Mouse (Mus musculus) forebrain, embryonic 16.5 days (tissue): ENCODE results near the gene Usp42. TPM values are rescaled to one million over a fixed set of nuclear protein-coding genes. Genes with fewer than 3 reads are reported as not detected.

Experiments used
- ATAC-seq: fragments of 200-750 bp; cut with Nextera tagmentation; 2 replicates; pipeline ENCODE4 v1.8.0; 2017; ENCODE audit warnings: mild to moderate bottlenecking, moderate library complexity
- H3K27ac ChIP-seq: fragments of 300-500 bp; sonication (generic); 2 replicates; pipeline ENCODE4 v1.5.1; 2014; ENCODE audit warnings: low read length, control low read depth
- H3K27me3 ChIP-seq: fragments of 300-500 bp; sonication (generic); replicated peaks from 2 replicates; pipeline ENCODE4 v1.6.1; 2014; ENCODE audit warnings: low read length; ENCODE audit not compliant: control insufficient read depth, insufficient read depth
- H3K36me3 ChIP-seq: fragments of 300-500 bp; sonication (generic); 2 replicates; pipeline ENCODE4 v1.6.1; 2014; ENCODE audit not compliant: control insufficient read depth, insufficient read depth
- H3K4me1 ChIP-seq: fragments of 300-500 bp; sonication (generic); replicated peaks from 2 replicates; pipeline ENCODE4 v1.6.1; 2014; ENCODE audit warnings: low read length; ENCODE audit not compliant: control insufficient read depth, insufficient read depth
- H3K4me2 ChIP-seq: fragments of 300-500 bp; sonication (generic); 2 replicates; pipeline ENCODE4 v1.6.1; 2014; ENCODE audit warnings: mild to moderate bottlenecking, low read length, control low read depth
- H3K4me3 ChIP-seq: fragments of 300-500 bp; sonication (generic); replicated peaks from 2 replicates; pipeline ENCODE4 v1.5.1; 2014; ENCODE audit warnings: mild to moderate bottlenecking, low read length, control low read depth
- H3K9ac ChIP-seq: fragments of 300-500 bp; sonication (generic); replicated peaks from 2 replicates; pipeline ENCODE4 v1.6.1; 2014; ENCODE audit warnings: low read depth, low read length, control low read depth
- H3K9me3 ChIP-seq: fragments of 300-500 bp; sonication (generic); 2 replicates; pipeline ENCODE4 v1.6.1; 2016; ENCODE audit warnings: low read length; ENCODE audit not compliant: control insufficient read depth
- WGBS: fragments of 180-500 bp; shearing (Covaris S2); extraction: QIAGEN DNeasy Blood & Tissue Kit; methylation state at CpG from one replicate; pipeline ENCODE4 v1.1.7; 2014; 5-methylcytosine and 5-hydroxymethylcytosine counted together
- polyA plus RNA-seq: library from polyadenylated mRNA; unstranded; fragments of >200 nt; fragmentation: Nextera tagmentation; extraction: Ambion mirVana; gene quantifications from 2 replicates; pipeline ENCODE4 v1.2.1, GENCODE M21; 2015

Usp42 gene
- polyA plus RNA-seq, 1 experiment from 2014 or later: 28.5 TPM

DNA sequence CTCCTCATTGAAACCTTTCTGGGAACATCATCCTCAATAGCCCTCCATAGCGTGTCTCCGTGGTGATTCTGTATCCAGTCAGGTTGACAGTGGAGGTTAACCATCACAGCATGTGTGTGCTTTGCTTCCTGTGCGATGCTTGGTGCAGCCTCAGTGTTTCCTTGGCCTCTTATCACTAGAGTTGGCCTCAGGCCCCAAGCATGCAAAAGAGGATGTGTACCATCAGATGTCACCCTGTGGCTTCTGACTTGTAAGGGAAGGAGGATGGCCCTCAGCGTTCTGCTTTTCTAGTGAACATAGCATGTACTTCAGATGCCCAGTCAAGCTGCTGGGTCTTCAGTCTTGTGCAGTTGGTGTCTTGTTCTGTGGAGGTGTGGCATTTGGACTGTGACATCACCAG is 33.6 kb downstream of the Usp42 start:
- ATAC-seq: no peak
- no peak overlapping the region for H3K27ac ChIP-seq
- no peak overlapping the region for H3K9ac ChIP-seq
- no peaks in the 10 kb centered on the region for H3K4me1 ChIP-seq
- no peaks in the 10 kb centered on the region; the same call in 1 of the 2 replicates for H3K36me3 ChIP-seq
- WGBS: 95% methylated on average over 4 of the region's 4 CpGs
- no peak overlapping the region for H3K4me3 ChIP-seq
- H3K9me3 ChIP-seq: no peaks in the 10 kb centered on the region
- H3K4me2 ChIP-seq: no peak overlapping the region
- H3K27me3 ChIP-seq: no peaks in the 10 kb centered on the region

DNA sequence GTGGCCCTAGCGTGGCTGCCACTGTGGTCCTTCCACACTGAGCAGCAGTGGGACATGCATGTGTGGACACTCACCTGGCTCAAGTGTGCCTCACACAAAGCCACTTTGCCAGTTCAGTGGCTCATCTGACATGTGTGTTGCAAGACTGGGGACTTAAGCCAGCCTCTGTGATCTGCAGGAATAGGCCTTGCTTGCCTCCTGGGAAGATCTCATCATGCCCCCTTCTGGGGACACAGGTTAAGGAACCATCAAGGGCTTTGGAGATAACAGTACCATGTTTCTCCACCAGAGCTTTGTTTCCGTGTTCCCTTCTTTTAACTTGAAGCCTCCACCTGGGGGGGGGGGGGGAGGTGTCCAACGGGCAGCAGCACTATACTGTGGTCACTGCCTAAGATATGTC is 35.8 kb downstream of the Usp42 start:
- WGBS: 65% methylated on average over 3 of the region's 3 CpGs
- ATAC-seq: no peak
- H3K27ac ChIP-seq: no peak overlapping the region

DNA sequence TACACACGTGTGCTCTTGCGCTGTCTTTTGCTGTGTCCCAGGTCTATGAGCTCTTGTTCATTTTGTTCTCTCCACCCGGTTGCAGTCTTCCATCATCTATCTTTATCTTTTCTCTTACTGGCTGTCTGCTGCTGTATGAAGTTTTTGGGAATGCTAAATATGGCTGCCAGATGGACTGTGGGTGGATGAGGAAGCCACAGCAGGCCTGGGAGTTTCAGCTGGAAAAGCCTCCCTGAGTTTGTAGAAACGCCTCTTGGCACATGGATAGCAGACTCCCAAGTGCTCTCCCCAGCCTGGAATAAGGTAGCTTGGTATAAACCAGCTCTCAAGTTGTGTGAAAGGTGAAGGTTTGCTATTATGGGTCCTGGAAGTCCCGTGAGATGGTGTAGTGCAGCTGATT is 41.2 kb downstream of the Usp42 start:
- no peak for ATAC-seq
- H3K36me3 ChIP-seq: peaks cover 7% of the 10 kb centered on the region; the same call in 1 of the 2 replicates
- H3K4me3 ChIP-seq: no peak overlapping the region
- no peaks in the 10 kb centered on the region for H3K27me3 ChIP-seq
- H3K4me1 ChIP-seq: no peaks in the 10 kb centered on the region
- H3K9me3 ChIP-seq: no peaks in the 10 kb centered on the region
- WGBS: 91% methylated on average over 5 of the region's 5 CpGs
- no peak overlapping the region for H3K27ac ChIP-seq
- no peak overlapping the region for H3K9ac ChIP-seq
- no peak overlapping the region for H3K4me2 ChIP-seq

More for the DNA sequence above, 35.8 kb downstream of the Usp42 start:
- H3K4me2 ChIP-seq: no peak overlapping the region
- H3K9ac ChIP-seq: no peak overlapping the region
- no peaks in the 10 kb centered on the region; the same call in 1 of the 2 replicates for H3K36me3 ChIP-seq
- H3K4me1 ChIP-seq: no peaks in the 10 kb centered on the region
- no peaks in the 10 kb centered on the region for H3K9me3 ChIP-seq
- H3K27me3 ChIP-seq: no peaks in the 10 kb centered on the region
- no peak overlapping the region for H3K4me3 ChIP-seq

DNA sequence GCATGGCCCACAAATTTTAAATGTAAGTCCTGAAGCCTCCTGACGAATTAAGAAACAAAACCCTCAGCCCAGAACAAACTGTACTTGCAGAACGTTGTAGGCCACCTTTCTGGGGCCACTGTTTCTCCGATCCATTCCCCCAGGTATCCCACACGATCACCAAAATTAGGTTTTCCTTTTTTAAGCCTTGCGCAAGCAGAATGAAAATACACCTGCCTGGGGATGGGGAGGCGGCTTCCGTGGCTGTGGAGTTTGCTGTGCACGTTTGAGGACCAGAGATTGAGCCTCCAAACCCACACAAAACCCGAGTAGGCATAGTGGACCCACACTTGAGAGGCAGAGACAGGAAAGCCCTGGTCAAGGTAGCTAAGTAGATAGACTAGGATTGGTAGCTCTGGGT is 41.7 kb downstream of the Usp42 start:
- Histone ChIP-seq H3K4me1 (no peaks in the 10 kb centered on the region), H3K36me3 (peaks cover 7% of the 10 kb centered on the region; the same call in 1 of the 2 replicates), H3K27ac (no peak overlapping the region), H3K4me2 (no peak overlapping the region), H3K4me3 (no peak overlapping the region), H3K9me3 (no peaks in the 10 kb centered on the region), H3K27me3 (no peaks in the 10 kb centered on the region), H3K9ac (no peak overlapping the region)
- WGBS: 92% methylated on average over 9 of the region's 9 CpGs
- ATAC-seq: no peak

DNA sequence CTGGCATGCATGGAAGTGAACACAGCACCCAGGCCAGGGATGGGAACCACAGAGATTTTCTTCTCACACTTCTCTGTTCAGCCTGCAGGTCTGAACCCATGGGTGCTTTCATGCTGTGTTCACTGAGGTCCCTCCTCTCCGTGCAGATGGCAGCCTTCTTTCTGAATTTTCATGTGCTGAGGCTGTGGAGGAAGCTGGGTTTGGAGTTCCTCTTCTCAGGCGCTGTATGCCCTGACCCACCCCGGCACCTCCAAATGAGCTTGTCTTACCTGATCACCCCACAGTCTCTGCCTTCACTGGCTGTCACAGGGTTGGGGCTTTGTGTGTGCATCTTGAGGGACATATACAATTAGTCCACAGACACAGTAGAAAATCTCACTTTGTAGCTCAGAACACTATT is 44.5 kb downstream of the Usp42 start:
- Histone ChIP-seq H3K9me3 (no peaks in the 10 kb centered on the region), H3K36me3 (peaks cover 7% of the 10 kb centered on the region; the same call in 1 of the 2 replicates), H3K9ac (no peak overlapping the region), H3K4me1 (no peaks in the 10 kb centered on the region), H3K27me3 (no peaks in the 10 kb centered on the region), H3K4me3 (no peak overlapping the region), H3K27ac (no peak overlapping the region), H3K4me2 (no peak overlapping the region)
- 98% methylated on average over 3 of the region's 3 CpGs for WGBS
- no peak for ATAC-seq

DNA sequence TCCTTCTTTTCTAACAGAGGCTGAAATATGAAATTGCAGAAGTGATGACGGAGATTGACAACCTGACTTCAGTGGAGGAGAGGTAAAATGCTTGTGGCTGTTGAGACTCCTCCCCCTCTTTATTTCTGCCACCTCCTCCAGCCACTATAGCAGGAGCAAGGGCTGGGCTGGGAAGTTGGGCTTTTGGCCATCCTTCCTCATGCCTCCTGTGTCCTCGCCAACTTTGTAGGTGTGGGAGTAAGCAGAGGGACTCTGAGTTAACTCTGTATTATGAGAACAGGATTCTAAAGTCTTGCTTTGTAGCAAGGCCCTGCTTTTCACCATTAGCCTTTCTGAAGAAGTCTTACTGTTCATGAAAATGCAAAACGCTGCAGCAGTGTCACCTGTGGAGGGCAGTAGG is 45.6 kb downstream of the Usp42 start:
- Histone ChIP-seq H3K4me1 (no peaks in the 10 kb centered on the region), H3K4me2 (no peak overlapping the region), H3K36me3 (peaks cover 7% of the 10 kb centered on the region; the same call in 1 of the 2 replicates), H3K4me3 (no peak overlapping the region), H3K9me3 (no peaks in the 10 kb centered on the region), H3K9ac (no peak overlapping the region), H3K27me3 (no peaks in the 10 kb centered on the region), H3K27ac (no peak overlapping the region)
- ATAC-seq: no peak
- WGBS: 97% methylated on average over 3 of the region's 3 CpGs

DNA sequence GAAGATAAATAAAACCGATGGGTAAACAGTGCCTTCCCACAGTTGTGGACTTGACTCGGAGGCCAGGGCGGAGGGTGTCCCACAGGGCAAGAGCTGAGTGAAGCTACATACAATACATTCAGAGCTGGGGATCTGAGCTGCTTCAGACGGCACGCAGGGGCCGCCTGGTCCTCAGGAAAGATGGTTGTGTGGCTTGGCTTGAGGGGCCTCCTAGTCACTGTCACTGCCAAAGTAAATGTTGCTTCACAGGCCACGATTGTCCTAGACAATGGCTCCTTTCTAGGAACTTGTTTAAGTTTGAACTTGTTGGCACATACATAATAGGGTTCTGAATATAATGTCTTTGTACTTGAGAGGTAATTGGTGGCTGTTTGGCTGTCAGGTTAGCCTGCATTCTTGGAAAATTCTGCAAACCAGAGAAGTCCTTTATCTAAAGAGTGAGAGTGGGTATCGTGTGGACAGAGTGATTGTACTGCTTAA is 47.1 kb downstream of the Usp42 start:
- 43% methylated on average over 8 of the region's 8 CpGs for WGBS
- ATAC-seq: no peak
- H3K4me2 ChIP-seq: no peak overlapping the region
- H3K27me3 ChIP-seq: no peaks in the 10 kb centered on the region
- no peak overlapping the region for H3K4me3 ChIP-seq
- H3K9me3 ChIP-seq: no peaks in the 10 kb centered on the region
- no peaks in the 10 kb centered on the region for H3K4me1 ChIP-seq
- no peak overlapping the region for H3K27ac ChIP-seq
- H3K36me3 ChIP-seq: peaks cover 7% of the 10 kb centered on the region; the same call in 1 of the 2 replicates
- H3K9ac ChIP-seq: no peak overlapping the region

DNA sequence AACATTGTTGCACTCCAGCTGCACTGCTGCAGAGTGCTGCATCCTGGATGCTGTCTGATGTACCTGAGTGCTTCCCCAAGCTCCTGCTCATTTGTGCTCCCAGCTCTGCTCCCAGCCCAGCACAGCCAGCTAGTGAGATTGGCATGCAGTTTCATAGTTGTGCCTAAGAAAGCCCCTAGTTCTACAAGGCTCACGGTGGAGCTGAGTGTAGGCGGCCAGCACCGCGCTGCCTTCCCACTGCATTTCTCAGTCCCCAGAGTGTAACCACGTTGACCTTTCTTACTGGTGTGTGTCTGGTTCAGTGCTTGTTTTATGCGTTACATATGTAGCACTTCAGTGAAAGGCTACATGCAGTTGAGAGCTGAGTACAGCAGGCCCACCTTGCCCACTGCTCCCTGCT is 48.4 kb downstream of the Usp42 start:
- Histone ChIP-seq H3K9ac (no peak overlapping the region), H3K9me3 (no peaks in the 10 kb centered on the region), H3K4me2 (no peak overlapping the region), H3K36me3 (peaks cover 7% of the 10 kb centered on the region; the same call in 1 of the 2 replicates), H3K4me3 (no peak overlapping the region), H3K4me1 (no peaks in the 10 kb centered on the region), H3K27ac (no peak overlapping the region), H3K27me3 (no peaks in the 10 kb centered on the region)
- ATAC-seq: no peak
- WGBS: 82% methylated on average over 6 of the region's 6 CpGs

DNA sequence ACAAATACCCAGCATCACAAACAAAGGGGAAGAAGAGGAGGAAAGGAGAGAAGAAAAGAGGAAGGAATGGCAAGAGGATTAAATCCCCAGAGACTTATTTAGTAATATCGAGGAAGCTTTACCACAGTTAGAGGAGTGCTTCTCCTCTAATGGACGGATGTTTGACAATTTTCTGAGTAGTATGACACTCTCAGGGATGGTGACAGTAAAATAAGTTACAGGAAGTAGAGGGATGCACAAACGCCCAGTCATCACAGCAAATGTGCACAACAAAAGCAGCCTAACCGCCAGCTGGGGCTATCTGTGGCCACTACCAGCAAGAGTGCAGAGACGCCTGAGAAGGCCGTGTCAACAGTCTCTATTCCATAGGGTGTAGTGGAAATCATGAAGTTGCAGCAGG is 52.4 kb downstream of the Usp42 start:
- Histone ChIP-seq H3K4me3 (no peak overlapping the region), H3K9ac (no peak overlapping the region), H3K27me3 (no peaks in the 10 kb centered on the region), H3K27ac (no peak overlapping the region), H3K4me2 (no peak overlapping the region), H3K9me3 (no peaks in the 10 kb centered on the region), H3K4me1 (no peaks in the 10 kb centered on the region), H3K36me3 (no peaks in the 10 kb centered on the region)
- 62% methylated on average over 6 of the region's 6 CpGs for WGBS
- ATAC-seq: no peak
